Mouse (Mus musculus): Measurements from ENCODE around the gene Armc2. TPM values are rescaled to one million over a fixed set of nuclear protein-coding genes. Genes with fewer than 3 reads are reported as not detected.

Armc2 gene
- polyA plus RNA-seq, 1 experiment from 2014 or later = 1.1 TPM

DNA sequence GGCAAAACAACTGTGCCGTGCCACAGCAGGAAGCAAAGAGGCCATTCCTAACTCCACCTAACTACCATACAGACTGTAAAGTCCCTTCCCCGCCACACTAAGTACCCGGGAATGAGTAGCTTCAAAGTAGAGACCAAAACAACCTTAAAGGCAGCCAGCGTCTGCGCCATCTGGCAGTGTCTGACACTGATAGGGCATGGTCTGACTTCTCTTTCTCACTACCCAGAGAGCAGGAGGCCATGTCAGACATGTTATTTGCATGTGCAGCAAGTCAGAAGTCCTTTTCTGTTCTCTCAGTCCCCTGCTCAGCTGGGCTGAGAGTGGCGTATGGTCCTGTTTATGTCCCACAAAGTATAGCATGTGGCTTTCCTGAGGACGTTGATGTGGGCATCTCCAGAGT, 23.8 kb upstream of the Armc2 start:
- no peaks in the 10 kb centered on the region for H3K9me3 ChIP-seq (ENCODE audit: low read length)
- no peak overlapping the region for H3K27ac ChIP-seq (ENCODE audit: low read length)
- no peak for DNase-seq (ENCODE audit: low spot score)
- ATAC-seq = no peak
- H3K4me1 ChIP-seq (ENCODE audit: insufficient read depth, low read depth, low read length) = peaks cover 7% of the 10 kb centered on the region; the same call in 1 of the 2 replicates
- H3K4me3 ChIP-seq (ENCODE audit: low read depth, low read length) = no peak overlapping the region
- H3K27me3 ChIP-seq (replicated peaks; ENCODE audit: insufficient read depth, low read length) = no peaks in the 10 kb centered on the region
- no peaks in the 10 kb centered on the region for H3K36me3 ChIP-seq (ENCODE audit: insufficient read depth, low read length)
- H3K4me2 ChIP-seq (replicated peaks; ENCODE audit: low read depth, low read length) = no peak overlapping the region
- 70% methylated on average over 7 of the region's 7 CpGs for WGBS
- no peak overlapping the region for H3K9ac ChIP-seq (replicated peaks; ENCODE audit: low read depth)
- TF ChIP-seq EP300 (IDR thresholded peaks at IDR 0.05) (no peak), CTCF (IDR thresholded peaks at IDR 0.05) (no peak)

DNA sequence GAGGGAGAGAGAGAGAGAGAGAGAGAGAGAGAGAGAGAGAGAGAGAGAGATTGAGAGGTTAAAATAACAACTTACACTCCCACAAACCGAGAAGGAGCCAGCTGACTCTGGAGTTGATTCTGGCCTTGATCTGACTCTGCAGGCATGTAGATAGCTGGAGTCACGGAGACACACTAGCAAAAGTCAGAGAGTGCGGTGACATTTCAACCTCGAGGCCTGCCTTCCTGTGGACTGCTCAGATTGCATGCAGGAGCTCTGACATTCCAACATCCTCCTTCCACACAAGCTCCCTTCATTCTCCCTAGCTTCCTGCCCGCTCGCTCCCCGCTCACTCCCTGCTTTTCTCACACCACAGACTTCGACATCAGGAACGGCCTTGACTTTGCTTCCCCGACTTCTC, 20.3 kb upstream of the Armc2 start:
- H3K4me3 ChIP-seq (ENCODE audit: low read depth, low read length) = no peak overlapping the region
- H3K9ac ChIP-seq (replicated peaks; ENCODE audit: low read depth) = no peak overlapping the region
- H3K4me1 ChIP-seq (ENCODE audit: insufficient read depth, low read depth, low read length) = peaks cover 7% of the 10 kb centered on the region; the same call in 1 of the 2 replicates
- H3K9me3 ChIP-seq (ENCODE audit: low read length) = no peaks in the 10 kb centered on the region
- no peaks in the 10 kb centered on the region for H3K36me3 ChIP-seq (ENCODE audit: insufficient read depth, low read length)
- DNase-seq (ENCODE audit: low spot score) (no peak), ATAC-seq (no peak)
- H3K4me2 ChIP-seq (replicated peaks; ENCODE audit: low read depth, low read length) = no peak overlapping the region
- TF ChIP-seq EP300 (IDR thresholded peaks at IDR 0.05) (no peak), CTCF (IDR thresholded peaks at IDR 0.05) (no peak)
- no peaks in the 10 kb centered on the region for H3K27me3 ChIP-seq (replicated peaks; ENCODE audit: insufficient read depth, low read length)
- H3K27ac ChIP-seq (ENCODE audit: low read length) = no peak overlapping the region
- WGBS = 44% methylated on average over 10 of the region's 10 CpGs

DNA sequence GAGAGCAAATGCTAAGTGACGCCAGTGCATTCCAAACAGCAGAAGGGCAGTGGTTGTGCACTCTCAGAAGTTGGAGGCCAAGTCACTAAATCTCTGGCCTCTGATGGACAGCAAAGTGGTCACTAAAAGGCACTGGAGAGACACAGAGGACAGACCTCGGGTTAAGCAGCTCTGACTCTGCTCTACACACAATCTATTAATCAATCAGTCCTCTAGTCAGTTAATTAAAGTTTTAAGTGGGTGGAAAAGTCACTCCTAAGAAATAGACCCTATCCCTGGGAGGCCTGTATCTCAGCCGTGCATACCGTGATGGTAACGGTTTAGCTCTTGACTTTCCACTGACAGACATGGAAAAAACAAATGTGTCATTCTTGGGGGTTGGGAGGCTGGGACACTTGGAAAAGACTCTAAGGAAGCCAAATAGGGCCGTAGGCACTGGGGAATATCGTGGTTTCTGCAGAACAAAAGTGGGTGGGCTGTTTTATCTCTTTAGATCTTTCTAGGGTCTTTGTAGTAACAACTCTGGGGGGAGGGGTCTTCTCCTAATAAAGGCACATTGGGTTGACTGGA, 19.1 kb upstream of the Armc2 start:
- Histone ChIP-seq H3K4me3 (ENCODE audit: low read depth, low read length) (no peak overlapping the region), H3K9me3 (ENCODE audit: low read length) (no peaks in the 10 kb centered on the region), H3K9ac (replicated peaks; ENCODE audit: low read depth) (no peak overlapping the region), H3K36me3 (ENCODE audit: insufficient read depth, low read length) (no peaks in the 10 kb centered on the region), H3K4me2 (replicated peaks; ENCODE audit: low read depth, low read length) (no peak overlapping the region), H3K4me1 (ENCODE audit: insufficient read depth, low read depth, low read length) (peaks cover 7% of the 10 kb centered on the region; the same call in 1 of the 2 replicates), H3K27me3 (replicated peaks; ENCODE audit: insufficient read depth, low read length) (no peaks in the 10 kb centered on the region), H3K27ac (ENCODE audit: low read length) (0 out of 2 replicates have a peak overlapping the region, but pooled peaks have one; percentile 43)
- peak; percentile 23 for DNase-seq (ENCODE audit: low spot score)
- 42% methylated on average over 7 of the region's 7 CpGs for WGBS
- no peak for TF ChIP-seq EP300 (IDR thresholded peaks at IDR 0.05)
- TF ChIP-seq CTCF (IDR thresholded peaks at IDR 0.05) = no peak
- ATAC-seq = peak; percentile 26; the same call in 1 of the 2 replicates

DNA sequence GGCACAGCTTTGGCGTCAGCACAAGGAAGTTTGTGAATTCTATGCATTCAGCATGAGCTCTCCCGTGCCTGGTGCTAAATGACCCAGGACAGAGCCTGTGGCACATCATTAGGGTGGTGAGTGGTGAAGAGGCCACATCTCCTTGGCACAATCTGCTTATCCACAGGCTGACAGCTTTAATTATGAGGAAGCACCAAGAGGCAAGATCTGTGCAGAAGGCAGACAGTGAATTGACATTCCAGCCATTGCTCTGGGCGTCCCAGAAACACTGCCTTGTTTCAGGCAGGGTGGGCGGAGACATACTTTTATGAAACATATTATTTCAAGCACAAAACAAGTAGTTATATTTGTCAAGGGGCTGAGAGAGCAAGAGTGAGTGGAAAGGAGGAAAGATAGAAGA, 18.6 kb upstream of the Armc2 start:
- peak; percentile 51 for DNase-seq (ENCODE audit: low spot score)
- Histone ChIP-seq H3K4me2 (replicated peaks; ENCODE audit: low read depth, low read length) (no peak overlapping the region), H3K4me1 (ENCODE audit: insufficient read depth, low read depth, low read length) (peaks cover 7% of the 10 kb centered on the region; the same call in 1 of the 2 replicates), H3K9me3 (ENCODE audit: low read length) (no peaks in the 10 kb centered on the region), H3K9ac (replicated peaks; ENCODE audit: low read depth) (no peak overlapping the region), H3K36me3 (ENCODE audit: insufficient read depth, low read length) (no peaks in the 10 kb centered on the region), H3K4me3 (ENCODE audit: low read depth, low read length) (no peak overlapping the region), H3K27ac (ENCODE audit: low read length) (no peak overlapping the region), H3K27me3 (replicated peaks; ENCODE audit: insufficient read depth, low read length) (no peaks in the 10 kb centered on the region)
- WGBS = 41% methylated on average over 4 of the region's 4 CpGs
- peak; percentile 25; the same call in 1 of the 2 replicates for ATAC-seq
- TF ChIP-seq EP300 (IDR thresholded peaks at IDR 0.05) = no peak
- TF ChIP-seq CTCF (IDR thresholded peaks at IDR 0.05) = no peak

DNA sequence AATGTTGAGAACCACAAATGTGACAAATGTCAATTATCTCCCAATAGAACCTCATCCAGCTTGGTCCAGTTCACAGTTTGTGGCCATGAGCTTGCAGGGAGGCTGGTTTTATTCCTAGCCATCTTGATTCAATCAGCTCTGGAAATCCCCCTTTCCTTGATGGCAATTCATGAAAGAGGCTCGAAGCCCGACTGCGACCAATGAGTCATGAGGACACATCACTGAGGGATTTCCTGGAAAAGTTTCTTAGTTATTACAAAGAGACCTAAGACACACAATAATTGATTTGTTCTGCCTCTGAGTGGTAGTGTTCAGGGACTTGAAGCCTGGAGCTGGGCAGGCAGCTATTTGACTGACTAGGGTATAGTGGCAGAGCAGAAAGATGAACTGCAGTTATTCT, 15.3 kb upstream of the Armc2 start:
- WGBS = 79% methylated on average over 3 of the region's 3 CpGs

DNA sequence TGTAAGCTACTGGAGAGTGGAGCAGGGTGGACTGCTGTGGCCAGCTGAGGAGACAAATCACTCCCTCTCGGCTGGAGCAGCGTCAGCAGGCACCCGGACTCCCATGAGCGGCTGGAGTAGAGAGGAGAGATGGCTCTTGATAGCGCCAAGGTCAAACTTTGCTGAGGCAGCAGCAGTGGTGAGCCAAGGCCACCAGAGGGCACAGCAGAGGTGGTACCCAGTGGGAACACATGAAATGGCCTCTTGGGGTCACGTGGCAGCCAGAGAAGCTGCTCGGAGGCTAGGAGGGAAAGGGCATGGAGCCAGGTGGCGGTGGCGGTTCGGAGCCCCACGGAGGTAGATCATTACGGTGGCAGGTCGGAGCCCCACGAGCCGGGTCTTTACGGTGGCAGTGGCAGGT, 12.8 kb upstream of the Armc2 start:
- TF ChIP-seq EP300 (IDR thresholded peaks at IDR 0.05) (no peak), CTCF (IDR thresholded peaks at IDR 0.05) (peak; percentile 97)
- Histone ChIP-seq H3K36me3 (ENCODE audit: insufficient read depth, low read length) (no peaks in the 10 kb centered on the region), H3K27me3 (replicated peaks; ENCODE audit: insufficient read depth, low read length) (no peaks in the 10 kb centered on the region), H3K4me2 (replicated peaks; ENCODE audit: low read depth, low read length) (peak overlapping the region; percentile 35), H3K9ac (replicated peaks; ENCODE audit: low read depth) (no peak overlapping the region), H3K4me1 (ENCODE audit: insufficient read depth, low read depth, low read length) (no peaks in the 10 kb centered on the region), H3K4me3 (ENCODE audit: low read depth, low read length) (no peak overlapping the region), H3K9me3 (ENCODE audit: low read length) (no peaks in the 10 kb centered on the region), H3K27ac (ENCODE audit: low read length) (no peak overlapping the region)
- DNase-seq (ENCODE audit: low spot score) = peak; percentile 91
- 16% methylated on average over 16 of the region's 16 CpGs for WGBS
- ATAC-seq = peak; percentile 75

More for the DNA sequence above, 15.3 kb upstream of the Armc2 start:
- H3K9me3 ChIP-seq (ENCODE audit: low read length) = no peaks in the 10 kb centered on the region
- no peak overlapping the region for H3K9ac ChIP-seq (replicated peaks; ENCODE audit: low read depth)
- H3K27me3 ChIP-seq (replicated peaks; ENCODE audit: insufficient read depth, low read length) = no peaks in the 10 kb centered on the region
- DNase-seq (ENCODE audit: low spot score) (no peak), ATAC-seq (no peak)
- no peak overlapping the region for H3K4me3 ChIP-seq (ENCODE audit: low read depth, low read length)
- peaks cover 7% of the 10 kb centered on the region; the same call in 1 of the 2 replicates for H3K4me1 ChIP-seq (ENCODE audit: insufficient read depth, low read depth, low read length)
- H3K4me2 ChIP-seq (replicated peaks; ENCODE audit: low read depth, low read length) = no peak overlapping the region
- no peak for TF ChIP-seq EP300 (IDR thresholded peaks at IDR 0.05)
- no peak for TF ChIP-seq CTCF (IDR thresholded peaks at IDR 0.05)
- no peaks in the 10 kb centered on the region for H3K36me3 ChIP-seq (ENCODE audit: insufficient read depth, low read length)
- no peak overlapping the region for H3K27ac ChIP-seq (ENCODE audit: low read length)

Measured in lung, postnatal 0 days (tissue).